Mouse (Mus musculus) cerebellum, postnatal 4 days (tissue): ENCODE measurements at regions not wholly inside any gene's neighbourhood (a gene's known extent, or its start where the extent isn't known, plus 50 kb on each side); places are given as distances from the start of the nearest gene placed in this dataset.

Experiments used
- DNase-seq, 2 experiments: peaks; one replicate each; pipeline ENCODE4 v3.0.0; 2022; ENCODE audit warnings: low spot score in 2 of 2, mixed read lengths in 1 of 2

DNA sequence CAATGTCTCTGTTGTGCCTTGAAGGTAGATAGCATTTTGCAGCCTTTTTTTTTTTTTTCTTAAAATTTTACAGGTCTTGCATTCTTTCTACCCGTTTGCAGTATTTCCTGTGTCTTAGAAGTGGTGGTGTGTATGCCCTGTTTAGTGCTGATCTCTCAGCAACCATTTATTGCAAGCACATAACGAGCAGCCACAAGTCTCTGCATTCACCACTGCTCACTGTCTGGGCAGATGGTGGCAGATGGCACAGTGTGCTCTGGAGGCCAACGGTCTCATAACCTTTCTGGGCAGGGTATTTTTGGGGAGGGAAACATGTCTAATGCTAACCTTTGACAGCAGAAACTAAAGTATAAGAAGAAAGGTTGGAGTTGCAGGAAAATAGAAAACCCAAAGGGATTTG lies 266.1 kb upstream of the Ptger4 start:
- DNase-seq: no peak

DNA sequence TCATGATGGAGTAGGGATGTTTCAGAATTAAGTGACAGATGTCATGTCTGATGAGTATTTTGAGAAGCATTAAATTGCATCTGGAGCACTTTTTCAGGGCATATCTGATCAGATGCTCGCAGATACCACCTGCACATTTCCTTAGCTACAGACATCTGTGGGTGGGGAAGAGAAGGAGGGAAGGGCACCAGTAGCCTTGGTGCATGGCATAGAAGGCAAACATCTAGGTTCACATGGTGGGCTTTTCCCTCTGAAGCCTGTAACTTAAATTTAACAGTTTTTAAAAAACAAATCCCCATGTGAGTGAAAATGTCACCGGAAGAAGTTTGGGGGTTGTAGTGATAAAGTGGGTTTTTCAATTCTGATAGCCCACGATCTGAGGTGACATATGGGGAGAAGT lies 267.1 kb upstream of the Ptger4 start:
- no peak for DNase-seq

DNA sequence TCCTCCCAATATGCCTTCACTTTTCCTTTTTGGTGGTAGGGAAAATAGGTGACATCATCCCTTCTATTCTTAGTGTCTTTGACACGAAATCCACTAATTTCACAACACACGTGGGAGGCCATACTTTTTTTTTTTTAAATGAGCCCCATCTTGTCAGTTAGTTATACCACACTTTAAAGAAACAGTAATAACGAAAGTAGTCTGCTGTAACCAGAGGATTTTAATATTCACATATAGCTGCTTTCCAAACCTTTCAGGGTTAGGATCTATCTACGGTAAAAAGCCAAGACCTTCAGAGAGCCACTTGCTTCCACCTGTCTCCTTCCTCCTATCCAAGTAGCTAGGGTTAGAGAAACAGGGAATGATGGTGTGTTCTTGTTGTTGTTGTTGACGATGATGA lies 268.6 kb upstream of the Ptger4 start:
- DNase-seq: no peak

DNA sequence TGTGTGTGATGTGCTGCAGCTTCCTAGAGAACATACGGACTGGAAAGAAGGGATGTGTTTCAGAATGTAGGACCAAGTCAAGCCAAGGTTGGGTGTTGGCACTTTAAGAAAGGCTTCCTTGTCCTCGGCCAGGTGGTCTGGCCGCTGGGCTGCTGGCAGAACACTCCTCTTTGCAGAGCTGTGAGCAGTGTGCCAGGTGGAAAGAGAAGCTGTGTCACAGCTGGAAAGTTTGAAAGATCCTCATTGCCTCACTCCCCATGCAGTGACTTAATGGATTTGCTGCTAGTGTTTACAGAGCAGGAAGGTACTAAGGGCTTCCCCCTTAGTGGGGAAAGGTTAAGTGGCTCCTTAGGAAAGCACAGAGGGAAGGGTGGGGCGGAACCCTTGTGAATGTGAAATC lies 269.2 kb upstream of the Ptger4 start:
- no peak for DNase-seq

DNA sequence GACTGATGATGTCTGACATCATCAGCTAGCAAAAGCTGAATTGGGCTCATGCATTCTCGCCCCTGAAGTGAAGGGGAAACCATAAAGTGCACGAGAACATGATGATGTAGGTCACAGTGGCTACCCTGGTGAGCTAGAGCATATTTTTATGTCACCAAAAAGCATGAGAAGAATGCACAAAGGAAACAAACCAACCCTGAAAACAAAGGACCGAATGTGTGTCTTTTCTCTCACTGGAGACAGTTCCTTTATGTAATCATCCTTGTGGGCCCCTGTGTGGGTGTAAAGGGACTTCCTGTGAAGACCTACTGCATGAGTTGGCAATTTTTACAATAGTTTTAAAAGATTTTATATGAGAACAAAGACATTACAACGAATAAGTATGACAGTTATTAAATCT lies 270.2 kb upstream of the Ptger4 start:
- no peak for DNase-seq

DNA sequence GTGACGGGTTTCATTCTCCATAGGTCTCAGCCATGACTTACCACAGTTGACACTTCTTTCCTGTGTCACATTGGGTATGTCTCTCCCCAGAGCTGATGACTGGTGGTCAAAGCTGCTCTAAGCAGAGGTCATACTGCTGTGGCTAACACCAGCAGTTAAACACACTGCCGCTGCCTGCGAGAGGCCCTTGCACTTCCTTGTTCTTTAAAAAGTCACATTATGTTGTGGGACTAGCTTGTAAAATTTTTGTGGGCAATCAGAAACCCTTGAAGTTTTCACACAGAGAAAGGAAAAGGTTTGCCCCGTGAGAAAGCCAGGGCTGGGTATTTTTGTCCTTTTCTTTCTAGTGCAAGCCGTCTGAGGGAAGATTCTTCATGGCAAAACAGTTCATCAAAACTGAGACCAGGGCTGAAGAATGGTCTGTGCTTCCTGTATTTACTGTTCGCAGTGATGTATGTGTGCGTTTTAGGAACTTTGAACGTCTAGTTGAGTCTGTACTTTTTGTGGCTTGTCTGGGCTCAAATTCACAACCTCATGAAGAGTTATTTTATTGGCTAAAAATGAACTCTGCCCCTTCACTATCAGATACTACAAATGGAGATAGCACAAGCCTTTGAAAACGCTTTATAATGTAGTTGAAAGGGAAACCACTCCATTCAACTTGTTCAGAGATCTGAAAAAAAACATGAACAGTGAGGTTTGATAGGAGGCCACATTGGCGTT lies 273.4 kb upstream of the Ptger4 start:
- DNase-seq: no peak

DNA sequence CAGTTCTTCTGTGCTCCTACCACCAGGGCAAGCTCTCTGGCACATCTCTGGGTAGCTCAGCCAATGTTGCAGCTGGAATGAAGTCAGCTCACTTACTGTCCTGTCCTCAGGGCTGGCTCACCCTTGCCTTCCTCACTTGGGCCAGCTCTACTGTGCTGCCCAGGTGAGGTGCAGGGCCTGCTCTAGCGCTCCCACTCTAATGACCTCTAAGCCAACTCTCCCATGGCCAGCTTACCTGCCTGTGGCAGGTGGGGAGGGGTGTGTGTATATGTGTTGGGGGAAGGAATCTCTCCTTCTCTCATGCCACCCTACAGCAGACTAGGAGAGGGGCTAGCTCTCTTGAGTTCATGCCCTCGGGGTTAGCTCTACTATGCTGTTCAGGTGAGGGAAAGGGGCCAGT lies 275.6 kb upstream of the Ptger4 start:
- no peak for DNase-seq

DNA sequence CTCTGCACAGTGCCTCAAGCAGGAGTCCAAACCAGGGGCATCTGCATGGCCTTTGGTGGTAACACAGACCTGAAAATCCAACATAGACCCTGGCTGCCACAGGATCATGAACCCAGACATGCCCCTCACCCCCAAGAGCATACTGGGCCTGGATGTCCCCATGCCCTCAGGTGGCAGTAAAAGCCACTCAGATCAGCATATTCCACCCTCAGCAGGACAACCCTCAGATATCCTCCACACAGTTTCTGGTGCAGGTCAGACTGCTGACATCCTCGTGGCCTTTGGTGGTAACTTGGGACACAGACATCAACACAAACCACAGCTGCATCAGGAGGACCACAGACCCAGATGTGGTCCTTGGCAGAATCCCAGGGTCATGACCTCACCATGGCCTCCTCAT lies 276.0 kb upstream of the Ptger4 start:
- no peak for DNase-seq

DNA sequence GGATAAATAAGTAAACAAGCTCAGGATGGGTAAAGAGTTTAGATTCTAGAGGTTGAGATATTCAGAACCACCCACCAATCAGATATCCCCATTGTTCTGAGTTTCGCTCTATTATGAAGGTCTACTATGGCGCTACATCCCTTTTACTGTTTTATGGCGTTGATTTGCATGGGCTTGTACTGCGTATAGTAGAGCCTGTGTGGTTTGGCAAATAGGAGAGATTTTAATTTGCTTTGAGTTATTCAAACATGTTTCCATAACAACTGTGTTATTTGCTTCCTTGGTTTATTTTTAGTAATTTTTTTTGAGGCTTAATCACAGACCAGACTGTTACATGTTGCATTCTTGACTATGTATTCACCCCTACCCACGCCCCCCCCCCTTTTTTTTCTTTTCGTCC lies 284.6 kb upstream of the Ptger4 start:
- no peak for DNase-seq

DNA sequence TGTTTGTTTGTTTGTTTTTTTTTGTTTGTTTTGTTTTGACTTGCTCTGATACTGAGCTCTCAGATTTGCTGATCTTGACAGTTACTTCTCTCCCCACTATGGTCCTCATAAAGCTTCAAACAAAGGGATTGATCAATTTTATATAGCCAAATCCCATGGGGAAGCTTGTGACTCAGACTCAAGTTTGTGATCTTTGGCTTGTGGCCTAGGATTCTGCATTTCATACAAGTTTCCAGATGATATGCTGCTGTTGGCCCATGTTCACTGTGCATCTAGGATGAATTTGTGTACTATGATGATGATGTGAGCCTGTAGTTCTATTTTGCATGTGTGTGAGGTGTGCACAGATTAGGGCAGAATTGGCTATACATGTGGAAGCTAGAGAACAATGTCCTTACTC lies 289.7 kb upstream of the Ptger4 start:
- no peak for DNase-seq

DNA sequence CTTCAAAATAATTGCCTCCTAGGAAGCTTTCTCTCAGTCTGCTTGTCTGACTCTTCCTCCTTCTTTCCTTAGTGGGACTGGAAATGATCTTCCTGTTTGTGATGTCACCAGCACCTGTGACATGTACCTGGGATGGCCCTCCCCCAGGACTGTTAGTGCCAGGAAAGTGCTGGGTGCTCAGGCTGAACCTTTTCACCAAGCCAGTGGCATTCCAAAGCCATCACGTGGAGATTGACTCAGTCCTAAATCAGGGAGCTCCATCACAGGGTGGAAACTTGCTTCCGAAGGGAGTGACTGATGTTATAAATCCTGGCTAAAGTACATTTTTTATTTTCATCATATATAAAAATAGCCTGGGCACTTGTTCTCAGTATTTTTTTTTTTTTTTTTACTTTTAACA lies 293.4 kb upstream of the Ptger4 start:
- no peak for DNase-seq

DNA sequence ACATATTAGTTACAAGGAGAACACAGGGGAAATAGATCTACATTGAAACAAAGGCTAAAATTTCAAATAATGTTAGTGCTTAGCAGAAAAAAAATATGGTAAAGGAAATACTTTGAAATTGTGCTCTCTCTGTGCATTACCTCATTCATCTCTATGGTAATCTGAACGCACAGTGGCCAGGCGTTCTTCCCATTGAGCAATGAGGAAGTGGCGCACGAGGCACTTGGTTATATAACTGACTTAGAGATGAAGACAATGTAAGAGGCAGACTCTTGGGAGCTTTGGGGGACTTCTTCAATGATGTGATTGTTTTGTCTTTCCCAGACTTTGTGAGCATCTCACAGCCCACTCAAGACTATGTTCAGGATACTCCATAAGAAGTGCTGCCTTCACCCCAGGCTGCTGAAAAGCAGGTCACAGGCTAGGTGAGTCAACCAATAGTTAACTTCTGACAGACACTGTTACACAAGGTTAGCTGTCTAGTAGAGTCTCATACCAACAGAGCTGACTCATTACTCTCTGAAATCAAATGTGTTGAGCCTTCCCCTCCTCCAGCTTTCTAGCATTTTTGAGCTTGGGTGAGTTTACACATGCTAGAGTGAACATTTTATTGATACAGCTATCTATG lies 295.4 kb upstream of the Ptger4 start:
- no peak for DNase-seq

DNA sequence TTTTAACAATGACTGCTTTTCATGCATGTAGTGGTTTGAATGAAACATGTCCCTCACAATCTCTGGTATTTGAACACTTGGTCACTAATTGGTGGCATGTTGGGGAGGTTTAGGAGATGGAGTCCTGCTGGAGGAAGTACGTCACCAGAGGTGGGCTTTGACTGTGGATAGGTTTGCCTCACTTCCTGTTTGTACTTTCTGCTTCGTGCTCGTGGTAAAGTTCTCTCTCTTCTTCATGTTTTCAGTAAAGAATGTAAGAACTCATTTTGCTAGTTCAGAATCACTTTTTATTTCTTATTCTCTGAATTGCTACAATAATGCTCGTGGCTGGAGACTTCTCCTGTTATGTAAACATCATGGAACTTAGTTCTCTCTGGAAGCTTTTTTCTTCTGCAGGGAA lies 310.5 kb upstream of the Ptger4 start:
- DNase-seq: no peak

DNA sequence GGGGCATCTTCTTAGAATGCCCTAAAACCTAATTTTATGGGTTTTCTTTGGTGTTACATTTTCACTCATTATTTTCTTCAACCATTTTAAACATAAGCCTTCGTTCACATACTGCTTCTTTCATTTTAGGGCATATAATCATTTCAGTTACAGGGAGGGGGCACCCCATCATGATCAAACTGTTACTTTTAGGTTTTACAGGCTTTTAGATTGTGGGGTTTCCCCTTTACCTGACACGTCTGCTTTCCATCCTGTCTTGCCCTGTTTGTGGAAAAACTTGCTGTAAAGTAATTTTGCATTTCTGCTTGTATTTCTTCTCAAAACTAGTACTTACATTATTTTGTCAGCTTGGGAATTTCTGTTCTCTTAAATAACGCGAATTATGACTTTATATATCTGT lies 310.9 kb upstream of the Ptger4 start:
- no peak for DNase-seq

DNA sequence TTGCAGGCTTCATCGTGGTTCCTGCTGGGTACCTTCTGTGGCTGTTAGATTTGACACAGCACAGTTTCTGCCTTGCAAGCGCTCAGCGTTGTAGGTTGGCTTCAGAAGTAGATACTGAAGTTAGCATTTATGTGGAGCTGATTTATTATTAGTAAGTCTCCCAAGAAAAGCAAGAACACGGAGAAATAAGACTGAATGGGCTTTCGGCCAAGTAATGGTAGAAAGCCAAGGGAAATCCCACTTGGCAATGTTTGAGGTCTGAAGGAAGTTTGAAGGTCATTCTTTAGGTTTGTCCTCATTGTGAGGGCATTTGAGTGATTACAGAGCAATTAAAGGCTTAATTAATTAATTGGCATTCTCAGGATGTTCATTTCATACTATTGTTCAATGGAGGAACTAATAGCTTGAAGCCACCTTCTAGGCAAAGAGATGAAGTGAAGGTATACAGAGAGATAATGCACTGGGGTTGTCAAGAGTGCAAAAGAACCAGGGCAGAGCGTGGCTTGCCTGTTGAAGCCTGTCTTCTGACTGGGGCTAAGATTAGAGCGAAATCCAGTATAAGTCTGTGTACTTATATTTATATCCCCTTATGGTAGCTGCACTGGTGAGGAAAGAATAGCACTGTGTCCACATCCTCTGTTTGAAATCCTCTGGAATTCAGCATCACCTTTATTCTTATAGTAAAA lies 311.5 kb upstream of the Ptger4 start:
- no peak for DNase-seq

DNA sequence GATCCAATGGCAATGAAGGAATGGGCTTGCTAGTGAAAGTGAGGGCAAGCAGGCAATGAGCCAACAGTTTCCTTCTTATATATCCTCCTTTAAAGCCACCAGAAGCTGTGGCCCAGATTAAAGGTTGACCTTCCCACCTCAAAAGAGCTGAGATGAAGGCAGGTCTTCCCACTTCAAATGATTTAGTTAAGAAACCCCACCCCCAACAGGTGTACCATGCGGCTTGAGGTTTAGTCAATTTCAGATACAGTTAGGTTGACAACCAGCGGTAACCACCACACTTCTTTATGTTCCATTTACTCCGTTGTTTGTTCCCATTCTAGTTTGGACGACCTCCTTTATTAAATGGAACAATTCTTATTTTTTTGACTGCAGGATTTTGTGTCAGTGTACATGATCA lies 317.8 kb upstream of the Ptger4 start:
- DNase-seq: no peak

DNA sequence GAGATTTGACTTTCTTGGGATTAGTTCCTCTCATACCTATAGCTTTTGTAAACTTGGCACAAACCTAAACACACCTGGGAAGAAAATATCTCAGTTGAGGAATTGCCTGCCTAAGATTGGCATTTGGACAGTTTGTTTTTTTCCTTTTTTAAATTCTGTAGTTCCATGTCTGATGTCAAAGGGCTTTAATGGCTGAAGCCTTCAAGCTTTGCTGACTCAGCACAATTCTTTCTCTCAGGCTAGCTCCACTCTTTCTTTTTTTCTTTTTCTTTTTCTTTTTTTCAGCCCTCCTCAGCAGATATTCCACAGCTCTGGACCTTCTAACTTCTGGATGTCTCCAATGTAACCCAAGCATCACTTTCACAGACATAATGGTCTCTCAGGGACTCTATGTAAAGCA lies 330.4 kb upstream of the Ptger4 start:
- DNase-seq: no peak

DNA sequence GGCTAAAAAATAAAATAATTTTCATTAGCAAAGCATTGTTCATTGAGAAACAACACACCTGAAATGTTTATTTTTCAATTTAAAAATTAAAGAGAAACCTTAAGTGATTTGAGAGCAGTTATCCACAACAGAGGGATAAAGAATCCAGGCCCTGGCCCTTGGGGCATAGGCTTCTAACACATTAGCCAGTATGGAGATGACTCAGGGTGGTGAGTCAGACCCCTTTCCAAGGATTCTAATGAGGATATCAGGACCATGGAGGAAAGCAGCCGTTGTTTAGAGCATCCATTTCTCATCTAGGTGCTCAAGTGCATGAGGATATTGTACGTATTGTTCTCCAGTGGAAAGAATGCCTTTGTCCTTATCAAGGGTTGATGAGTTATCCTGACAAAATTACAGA lies 335.6 kb upstream of the Ptger4 start:
- no peak for DNase-seq

DNA sequence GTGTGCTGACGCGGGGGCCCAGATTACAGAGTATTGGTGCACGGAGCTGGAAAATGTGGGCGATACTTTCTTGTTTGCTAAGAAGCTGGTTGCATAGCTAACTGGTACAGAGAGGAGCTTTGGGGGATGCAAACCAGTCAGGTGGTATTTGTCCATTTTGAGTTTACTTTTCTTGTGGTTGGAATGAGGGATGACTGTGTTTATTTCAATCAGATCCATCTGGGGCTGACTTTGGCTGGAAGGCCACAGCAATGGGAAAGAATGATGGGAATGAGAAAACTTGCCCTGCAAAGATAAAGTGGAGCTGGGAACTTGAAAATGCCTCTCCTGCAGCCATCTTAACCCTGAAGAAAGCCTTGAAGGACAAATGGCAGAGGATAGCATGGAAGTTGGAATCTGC lies 336.4 kb upstream of the Ptger4 start:
- DNase-seq: no peak

DNA sequence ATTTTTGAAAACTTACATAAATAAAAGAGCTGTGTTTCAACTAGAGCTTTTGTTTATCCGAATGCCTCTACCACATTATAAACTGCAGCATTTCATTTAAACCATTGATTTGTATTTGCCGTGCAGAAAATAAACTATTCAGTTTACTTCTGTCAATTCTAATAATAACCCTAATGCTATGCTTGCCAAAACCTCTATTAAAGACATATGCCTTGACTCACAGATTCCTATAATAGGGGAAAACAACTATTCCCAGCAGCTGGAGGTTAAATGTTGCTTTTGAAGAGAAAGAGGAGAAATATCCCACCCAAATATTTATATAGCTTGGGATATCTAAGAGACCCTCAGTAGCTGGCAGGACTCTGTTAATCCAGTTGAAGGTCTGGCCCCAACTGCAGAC lies 340.4 kb upstream of the Ptger4 start:
- DNase-seq: no peak

DNA sequence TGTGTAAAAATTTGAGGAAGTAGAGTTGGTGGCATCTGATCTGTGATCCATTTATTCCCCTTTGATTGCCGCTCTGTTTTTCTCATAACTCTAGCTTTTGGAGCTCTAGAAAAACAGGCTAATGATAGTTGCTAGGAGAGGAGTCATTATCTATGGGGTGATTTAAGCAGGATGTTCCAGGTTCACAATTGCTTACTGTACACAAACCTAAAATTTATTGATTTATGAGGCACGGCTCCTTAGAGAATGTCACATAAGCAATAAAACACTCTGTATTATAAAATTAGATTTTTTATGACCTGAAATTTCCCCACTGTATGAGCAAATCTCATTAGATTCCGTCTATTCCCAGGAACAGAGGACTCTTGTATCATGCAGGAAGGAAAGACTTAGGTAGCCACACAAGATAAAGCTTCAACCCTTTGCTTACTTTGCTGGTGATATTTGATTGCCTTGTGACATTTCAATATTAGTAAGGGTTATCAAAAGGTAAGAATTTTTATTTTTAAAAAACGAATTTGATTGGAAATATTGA lies 360.8 kb upstream of the Ptger4 start:
- DNase-seq: no peak

DNA sequence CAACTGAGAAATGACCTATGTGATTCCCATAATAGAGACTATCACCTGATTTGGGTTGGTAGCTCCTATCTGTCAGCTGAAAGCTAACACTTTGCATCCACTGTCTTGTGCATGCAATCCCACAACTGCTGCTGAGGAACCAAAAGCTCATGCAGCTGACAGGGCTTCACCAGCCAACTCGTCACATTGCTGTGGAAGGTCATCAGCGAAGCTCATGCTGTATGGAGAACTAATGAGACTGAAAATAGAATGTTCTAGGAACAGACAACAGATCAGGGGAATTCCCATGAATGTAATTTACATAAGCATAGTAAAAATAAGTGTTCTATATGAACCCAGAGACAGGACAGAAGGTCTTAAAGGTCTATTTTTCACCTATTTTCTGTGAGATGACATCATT lies 363.5 kb upstream of the Ptger4 start:
- DNase-seq: no peak

DNA sequence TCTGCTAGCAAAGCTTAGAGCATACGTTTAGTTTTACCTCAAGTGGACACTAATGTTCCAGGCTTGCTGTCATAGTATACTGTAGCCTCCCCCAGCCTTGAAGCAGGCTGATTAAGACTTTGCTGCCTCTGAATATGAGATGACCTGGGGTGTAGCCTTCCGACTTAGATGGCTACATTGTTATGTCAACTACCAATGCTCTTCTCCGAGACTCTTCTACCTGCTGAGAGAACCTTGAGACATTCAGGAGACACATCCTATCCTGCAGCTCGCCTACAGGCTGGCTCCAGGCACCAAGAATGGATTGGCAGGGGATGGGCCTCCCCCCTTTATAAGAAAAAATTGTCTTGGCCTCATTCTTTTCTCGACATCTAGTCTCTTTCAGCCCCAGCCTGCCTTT lies 379.0 kb upstream of the Ptger4 start:
- no peak for DNase-seq
